In genomic region chr17:61303611-61304010, GRCm38 (mm10) we compare ENCODE assay signal across 17 mouse cellular contexts.
"Had no signal": no experiment of that assay in that cellular context is flagged by ENCODE, and none has a peak within 500 bp of the region (broad histone marks: within the 10 kb centered on the region; RNA-seq: fewer than 3 reads in every experiment).

No protein-coding gene starts in this region.

- H3K4me1 ChIP-seq: limb, embryonic 12.5 days; midbrain, embryonic 12.5 days had no signal

- H3K9ac ChIP-seq: limb, embryonic 12.5 days; limb, embryonic 15.5 days; liver, embryonic 14.5 days; liver, postnatal 0 days; lung, embryonic 14.5 days; midbrain, embryonic 12.5 days had no signal

- H3K27me3 ChIP-seq: limb, embryonic 12.5 days; limb, embryonic 15.5 days; midbrain, embryonic 12.5 days had no signal

- H3K4me3 ChIP-seq: layer of hippocampus, adult 2 months; limb, embryonic 12.5 days; limb, embryonic 15.5 days; midbrain, embryonic 12.5 days had no signal

- H3K9me3 ChIP-seq: limb, embryonic 12.5 days; limb, embryonic 15.5 days; midbrain, embryonic 12.5 days had no signal

- H3K27ac ChIP-seq: layer of hippocampus, adult 2 months; limb, embryonic 12.5 days; limb, embryonic 15.5 days; liver, embryonic 14.5 days; macrophage; midbrain, embryonic 12.5 days had no signal

- H3K36me3 ChIP-seq: limb, embryonic 12.5 days; limb, embryonic 15.5 days; midbrain, embryonic 12.5 days had no signal

- DNase-seq: kidney, adult 8-10 months; kidney, postnatal 10 days; layer of hippocampus, adult 9-11 months; liver, postnatal 0 days; lung, embryonic 14.5 days; thymus, adult 18-20 months; thymus, postnatal 36 days had no signal

- H3K4me2 ChIP-seq: limb, embryonic 12.5 days; limb, embryonic 15.5 days; liver, embryonic 11.5 days; lung, embryonic 14.5 days; midbrain, embryonic 12.5 days had no signal

- ATAC-seq: intestine, postnatal 0 days; liver, postnatal 0 days; lung, postnatal 0 days; midbrain, embryonic 16.5 days had no signal
